Mouse (Mus musculus) liver, embryonic 14.5 days (tissue): Measurements from ENCODE around the gene Gm13290.

Experiments used
- CTCF ChIP-seq: IDR thresholded peaks from 2 replicates; pipeline ENCODE4 v1.5.1; 2016; ENCODE audit warnings: antibody characterized with exemption, low read depth, control low read depth
- EP300 ChIP-seq: IDR thresholded peaks from 2 replicates; pipeline ENCODE4 v1.6.1; 2016; ENCODE audit warnings: antibody characterized with exemption, low read depth

- TF ChIP-seq EP300, result no peak
- no peak for TF ChIP-seq CTCF
These were observed 42.3 kb downstream of the Gm13290 start, which contains the start of gene Ifna7 for GRCm38 (mm10) chr4:88815928-88816327.
